ENCODE assay signal across 9 mouse cellular contexts in the genomic region with DNA sequence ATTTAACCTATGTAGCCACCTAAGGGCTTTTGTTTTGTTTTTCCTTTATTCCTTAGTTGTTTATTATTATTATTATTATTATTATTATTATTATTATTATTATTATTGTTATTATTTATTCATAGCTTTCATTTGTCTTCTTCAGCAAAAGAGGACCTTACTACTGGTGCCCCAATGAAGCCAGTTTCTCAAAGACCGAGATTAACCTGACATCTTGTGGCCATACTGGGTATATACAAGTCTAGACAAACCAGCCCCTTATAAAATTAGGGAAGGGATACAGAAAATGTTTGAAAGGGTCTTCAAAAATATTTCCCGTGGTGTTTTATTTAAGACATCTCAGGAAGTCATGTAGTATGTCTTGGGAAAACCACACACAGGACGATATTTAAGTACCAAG. TPM values are rescaled to one million over a fixed set of nuclear protein-coding genes. Genes with fewer than 3 reads are reported as not detected.
A peak's percentile ranks its signal among the peaks of the same experiment; 100 is the strongest.
DNase-seq lines count a peak whose midpoint lies in the region; ATAC-seq lines count a peak whose summit lies in the region.
"Had no signal": no experiment of that assay in that cellular context is flagged by ENCODE, and none has a peak within 500 bp of the region (broad histone marks: within the 10 kb centered on the region; RNA-seq: fewer than 3 reads in every experiment).

No protein-coding gene starts in this region.

- H3K36me3 ChIP-seq in kidney, embryonic 14.5 days (ENCODE audit: control insufficient read depth, insufficient read depth, low read length), result no peaks in the 10 kb centered on the region
- no peaks in the 10 kb centered on the region for H3K36me3 ChIP-seq in forebrain, embryonic 14.5 days (ENCODE audit: control insufficient read depth, insufficient read depth, low read length)

- no peaks in the 10 kb centered on the region for H3K27me3 ChIP-seq in kidney, embryonic 14.5 days (ENCODE audit: control insufficient read depth, insufficient read depth, low read length)
- no peaks in the 10 kb centered on the region for H3K27me3 ChIP-seq in forebrain, embryonic 14.5 days (replicated peaks; ENCODE audit: control insufficient read depth, insufficient read depth, low read length)

- 12% methylated on average over 3 of the region's 3 CpGs for WGBS in kidney, embryonic 14.5 days
- WGBS in forebrain, embryonic 14.5 days, result 11% methylated on average over 3 of the region's 3 CpGs

- H3K9ac ChIP-seq in kidney, embryonic 14.5 days (ENCODE audit: low read depth, low read length), result no peak overlapping the region
- H3K9ac ChIP-seq in forebrain, embryonic 14.5 days (ENCODE audit: low read length), result no peak overlapping the region

- no peaks in the 10 kb centered on the region for H3K9me3 ChIP-seq in kidney, embryonic 14.5 days (ENCODE audit: control insufficient read depth, low read length)
- no peaks in the 10 kb centered on the region for H3K9me3 ChIP-seq in forebrain, embryonic 14.5 days (replicated peaks; ENCODE audit: control insufficient read depth, low read length)

- peak; percentile 21 to 41 for DNase-seq in kidney, postnatal 36 days
- peak; percentile 62 for DNase-seq in CD4-positive, CD25-positive, alpha-beta regulatory T cell, adult 2 months (ENCODE audit: low read depth, low spot score)
- peak; percentile 16 for DNase-seq in T-cell, adult 2 months (ENCODE audit: low spot score)
- peak; percentile 88 for DNase-seq in forebrain, embryonic 14.5 days (ENCODE audit: low spot score)
- DNase-seq in lung, postnatal 36 days, result peak; percentile 58
- DNase-seq in testis, postnatal 10 days (ENCODE audit: low spot score), result no peak

- H3K4me2 ChIP-seq in kidney, embryonic 14.5 days (replicated peaks; ENCODE audit: low read depth, low read length), result no peak overlapping the region
- H3K4me2 ChIP-seq in forebrain, embryonic 14.5 days (ENCODE audit: low read length), result no peak overlapping the region

- ATAC-seq in kidney, embryonic 14.5 days (ENCODE audit: low FRiP score, low TSS enrichment), result no peak; the same call in 1 of the 2 replicates
- ATAC-seq in forebrain, embryonic 14.5 days, result peak; percentile 79
- no peak for ATAC-seq in frontal cortex, adult (ENCODE audit: low TSS enrichment)

- H3K4me1 ChIP-seq in kidney, embryonic 14.5 days (ENCODE audit: control insufficient read depth, insufficient read depth, low read length), result no peaks in the 10 kb centered on the region
- H3K4me1 ChIP-seq in forebrain, embryonic 14.5 days (ENCODE audit: control insufficient read depth, insufficient read depth, low read length), result peaks cover 14% of the 10 kb centered on the region

- no peak overlapping the region for H3K27ac ChIP-seq in kidney, embryonic 14.5 days (ENCODE audit: low read depth, low read length)
- H3K27ac ChIP-seq in forebrain, embryonic 14.5 days (ENCODE audit: low read depth, low read length), result no peak overlapping the region

- H3K4me3 ChIP-seq in kidney, embryonic 14.5 days (ENCODE audit: low read length), result no peak overlapping the region
- H3K4me3 ChIP-seq in forebrain, embryonic 14.5 days (ENCODE audit: low read depth, low read length), result no peak overlapping the region

RNA-seq across cellular contexts. Expression of a gene that starts 44.7 kb away (rescaled TPM):
- not detected in 2 replicates for polyA plus RNA-seq in kidney, embryonic 14.5 days (2014; fragmentation: Nextera tagmentation; extraction: Ambion mirVana)
- not detected in 2 replicates for polyA plus RNA-seq in forebrain, embryonic 14.5 days (2014; fragmentation: Nextera tagmentation; extraction: Ambion mirVana)
- polyA plus RNA-seq: cerebellum, adult 2 months had no signal
